Mouse (Mus musculus) frontal cortex, adult 2 months (tissue): ENCODE measurements at regions not wholly inside any gene's neighbourhood (a gene's known extent, or its start where the extent isn't known, plus 50 kb on each side); places are given as distances from the start of the nearest gene placed in this dataset.

ENCODE experiments used
- DNase-seq, 2 experiments: peaks; one replicate each; pipeline ENCODE4 v3.0.0; 2022; ENCODE audit warnings: low spot score in 1 of 2; ENCODE audit errors: extremely low spot score in 1 of 2

DNA sequence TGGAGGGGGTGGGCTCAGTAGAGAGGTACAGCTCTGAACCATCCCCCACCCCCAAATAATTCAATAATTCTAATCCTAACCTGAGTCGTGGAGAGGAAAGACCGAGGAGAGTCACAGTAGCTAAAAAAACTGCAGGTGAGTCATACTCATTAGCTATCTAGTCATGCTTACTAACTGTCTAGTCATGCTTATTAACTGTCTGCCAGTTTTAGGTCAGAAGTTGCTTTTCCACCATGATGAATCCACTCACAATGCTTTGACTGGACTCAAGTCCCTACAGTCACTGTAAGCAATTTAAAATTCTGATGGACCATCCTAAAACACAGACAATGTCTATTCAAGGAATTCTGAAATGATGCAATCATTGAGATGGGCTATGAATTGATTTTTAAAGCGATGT is 110.9 kb upstream of the Ptbp2 start:
- no peak for DNase-seq

DNA sequence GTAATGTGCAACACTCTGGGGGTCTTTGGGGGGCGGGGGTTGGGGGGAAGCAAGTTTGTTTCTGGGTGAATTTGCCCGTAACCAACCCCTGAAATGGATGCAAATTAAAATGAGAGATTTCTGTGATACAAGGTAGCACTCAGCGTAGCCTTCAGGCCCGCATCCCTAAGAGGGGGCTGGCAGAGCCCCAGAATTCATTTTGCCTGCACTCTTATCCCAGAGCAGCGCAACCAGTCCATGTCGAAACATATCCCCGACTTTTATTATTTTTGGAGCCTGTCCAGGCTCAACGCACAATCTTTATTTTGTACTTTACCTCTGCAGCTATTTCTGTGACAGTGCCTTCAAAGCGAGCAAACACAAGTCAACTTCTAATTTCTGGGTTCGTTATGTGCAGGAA is 109.8 kb upstream of the Ptbp2 start:
- no peak for DNase-seq

DNA sequence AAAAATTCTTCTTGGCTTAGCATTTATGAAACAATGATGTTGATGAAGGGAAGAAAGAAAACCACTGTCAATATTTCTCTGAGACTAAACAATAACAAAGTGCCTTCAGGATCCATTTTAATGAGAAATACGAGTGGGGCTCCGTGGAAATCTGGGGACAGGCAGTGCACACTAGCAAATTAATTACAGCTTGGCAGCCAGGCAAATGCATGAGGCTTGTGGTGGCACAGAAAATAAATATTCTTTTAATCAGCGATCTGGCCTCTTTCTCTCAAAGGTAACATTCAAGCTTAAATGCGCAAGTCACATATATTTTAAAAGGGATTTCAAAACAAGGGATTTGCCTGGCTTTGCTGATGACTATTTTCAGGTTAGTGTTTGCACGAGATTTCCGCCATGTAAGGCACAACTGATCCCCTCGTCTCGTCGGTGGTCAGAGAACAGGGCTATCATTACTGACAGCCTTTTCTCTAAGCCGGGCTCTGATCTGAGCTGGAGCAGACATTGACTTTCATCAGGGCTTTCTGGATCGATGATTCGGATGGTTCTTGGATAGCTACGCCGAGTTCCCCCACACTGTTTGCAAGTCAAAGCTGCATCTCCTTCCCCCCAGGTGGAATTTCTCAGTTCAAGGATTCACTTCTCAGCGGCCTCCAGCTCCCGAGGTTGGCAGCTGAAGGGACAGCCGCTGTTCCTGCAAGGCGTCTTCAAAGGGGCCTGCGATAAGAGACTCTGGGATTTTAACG is 109.1 kb upstream of the Ptbp2 start:
- peak in 1 of 2 experiments; percentile 9 for DNase-seq

DNA sequence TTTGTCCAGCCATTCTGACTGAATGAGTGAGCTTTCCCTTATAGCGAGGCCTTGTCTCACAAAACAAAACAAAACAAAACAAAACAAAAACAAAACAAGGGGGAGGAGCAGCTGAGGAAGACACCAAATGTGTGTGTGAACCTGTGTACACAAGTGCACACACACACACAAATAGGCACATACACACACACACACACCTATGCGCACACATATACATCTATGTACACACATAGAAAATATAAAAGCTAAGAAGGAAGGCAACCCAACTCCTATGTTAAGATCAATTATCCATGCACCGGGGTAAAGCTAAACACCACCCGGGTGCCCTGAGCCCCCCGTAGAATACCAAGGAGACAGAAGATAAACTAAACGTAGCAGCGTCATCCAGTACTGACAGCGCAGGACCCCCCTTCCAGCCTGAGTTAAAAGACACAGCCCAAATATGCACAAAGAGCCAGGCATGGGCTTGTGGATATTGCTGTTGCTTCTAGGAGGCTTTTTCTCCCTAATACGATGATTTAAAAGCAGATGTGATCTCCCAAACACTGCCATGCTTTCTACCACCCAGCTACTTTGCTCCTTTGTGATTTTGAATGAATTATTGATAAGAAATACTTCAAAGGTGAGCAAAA is 108.4 kb upstream of the Ptbp2 start:
- no peak for DNase-seq

GRCm38 (mm10) chr3:119890911-119891310 is 106.6 kb upstream of the Ptbp2 start:
- DNase-seq, result no peak

DNA sequence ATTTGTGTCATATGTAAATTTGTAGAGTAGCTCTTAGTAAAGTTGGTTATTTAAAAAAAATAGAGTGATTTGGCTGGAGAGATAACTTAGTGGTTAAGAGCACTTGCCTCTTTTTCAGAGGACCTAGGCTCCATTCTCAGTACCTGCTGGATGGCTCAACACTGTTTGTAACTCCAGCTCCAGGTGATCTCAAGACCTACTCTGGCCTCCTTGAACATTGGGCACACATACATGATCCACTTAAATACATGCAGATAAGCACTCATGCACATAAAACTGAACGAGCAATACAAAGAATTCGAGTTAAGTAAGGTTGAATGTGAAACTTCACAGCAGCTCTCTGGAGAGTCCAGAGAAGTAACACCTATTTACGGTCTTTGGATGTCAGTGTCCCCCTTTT is 104.2 kb upstream of the Ptbp2 start:
- DNase-seq, result no peak

GRCm38 (mm10) chr3:119876395-119876794 is 92.1 kb upstream of the Ptbp2 start:
- no peak for DNase-seq

GRCm38 (mm10) chr3:119875061-119875460 is 90.8 kb upstream of the Ptbp2 start:
- no peak for DNase-seq

GRCm38 (mm10) chr3:119862194-119862957 is 78.1 kb upstream of the Ptbp2 start:
- DNase-seq, result peak; percentile 10 to 59
